Mouse (Mus musculus) ZHBTc4 (cell line): ENCODE data around the gene Gm17677.

Experiments used
- DNase-seq: peaks from one replicate; pipeline ENCODE4 v3.0.0-alpha.2; 2011; ENCODE audit warnings: low read depth, low spot score

Gene Gm17677

GRCm38 (mm10) chr9:35740749-35741148 lies at the start of gene Gm17677:
TSS of gene Gm17677 (plus strand) at chr9:35741049.
- no peak for DNase-seq

- no peak for DNase-seq
These were observed 48.9 kb upstream of the Gm17677 start for GRCm38 (mm10) chr9:35691924-35692323.

- DNase-seq: peak; percentile 3
These were observed 33.6 kb upstream of the Gm17677 start for GRCm38 (mm10) chr9:35707265-35707664.

- no peak for DNase-seq
These were observed 16.0 kb downstream of the Gm17677 start for GRCm38 (mm10) chr9:35756843-35757242.

- no peak for DNase-seq
These were observed 37.2 kb downstream of the Gm17677 start, which contains the start of gene Gm17727 for GRCm38 (mm10) chr9:35778009-35778408. TSS of gene Gm17727 (minus strand) at chr9:35778109.

- no peak for DNase-seq
These were observed 49.2 kb downstream of the Gm17677 start, which contains the start of the genes Gm27235 and D730048I06Rik for GRCm38 (mm10) chr9:35790001-35790400. TSS of gene Gm27235 (minus strand) at chr9:35790101. TSS of gene D730048I06Rik (minus strand) at chr9:35790112.
